Mouse (Mus musculus) CD4-positive, CD25-positive, alpha-beta regulatory T cell, adult 2 months (primary cell): Measurements from ENCODE around the gene Abca14.

Experiments
- DNase-seq: peaks from one replicate; pipeline ENCODE4 v3.0.0-alpha.2; 2012; ENCODE audit warnings: low read depth, low spot score

The Abca14 gene

DNA sequence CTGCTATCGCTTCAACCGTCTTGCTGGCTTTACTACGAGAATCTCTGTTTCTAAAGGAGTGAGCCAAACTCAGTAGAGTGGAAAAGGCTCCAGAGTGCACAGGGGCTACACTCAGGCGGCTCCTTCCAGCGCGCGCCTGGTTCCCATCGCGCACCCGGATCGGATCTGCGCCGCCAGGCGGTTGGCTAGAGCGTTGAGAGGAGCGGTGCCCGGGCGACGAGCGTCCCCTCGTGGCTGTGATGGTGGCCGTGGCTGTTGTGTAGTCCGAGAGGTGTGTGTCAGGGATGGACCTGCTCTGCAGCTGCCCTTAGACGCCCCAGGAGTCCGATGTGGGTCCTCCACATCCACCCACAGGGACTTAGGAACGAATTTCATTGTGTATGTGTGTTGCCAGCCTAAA is at the start of gene Abca14:
Gene Abca14, plus strand, starts transcription at position 173 of the 400 bp plus-strand sequence.
- peak; percentile 45 for DNase-seq

GRCm38 (mm10) chr7:120156841-120157409 is 46.8 kb upstream of the Abca14 start:
- no peak for DNase-seq

DNA sequence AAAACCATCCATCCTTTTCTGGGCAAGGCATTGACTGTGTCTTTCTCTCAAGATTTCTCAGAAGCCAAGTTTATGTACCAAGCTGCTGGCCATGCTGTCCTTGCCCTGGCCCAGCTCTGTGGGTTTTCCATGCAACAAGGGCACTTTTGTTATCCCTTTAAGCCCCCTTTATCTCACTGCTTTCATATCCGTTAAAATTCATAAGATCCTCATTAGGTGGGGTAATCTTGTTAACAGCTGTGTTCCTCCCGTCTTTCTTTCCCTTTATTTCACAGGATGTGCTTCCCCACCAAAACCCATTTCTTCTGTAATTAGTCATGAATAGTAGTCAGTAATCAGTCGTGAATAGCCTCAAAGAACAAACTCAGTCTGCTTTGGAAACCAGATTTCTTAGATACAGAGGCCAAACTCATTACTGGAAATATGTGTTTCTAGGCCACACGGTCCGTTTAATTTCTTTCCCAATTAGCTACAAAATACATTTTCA is 46.1 kb upstream of the Abca14 start:
- no peak for DNase-seq

DNA sequence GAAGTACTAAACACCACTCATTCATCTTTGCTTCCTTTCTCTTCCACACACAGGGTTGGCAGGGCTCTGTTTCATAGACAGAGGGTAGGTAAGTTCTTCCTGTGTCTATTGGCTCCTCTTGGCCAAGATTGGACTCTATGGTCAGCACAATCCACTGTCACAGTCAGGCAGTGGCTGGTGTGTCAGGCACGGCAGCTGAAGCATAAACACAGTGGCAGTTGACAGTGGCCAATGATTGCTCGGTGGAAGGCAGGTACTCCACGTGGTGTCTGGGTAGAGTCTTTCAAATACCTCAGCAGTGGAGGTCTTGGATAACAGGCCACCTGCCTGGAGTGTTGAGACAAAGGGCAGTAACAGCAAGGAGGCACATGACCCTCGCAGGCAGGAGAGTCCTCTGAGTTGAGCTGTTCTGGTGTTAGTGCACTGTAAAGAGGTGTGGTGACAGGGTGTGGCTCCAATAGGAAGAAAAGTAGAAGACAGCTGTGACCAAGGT is 45.6 kb upstream of the Abca14 start:
- no peak for DNase-seq

DNA sequence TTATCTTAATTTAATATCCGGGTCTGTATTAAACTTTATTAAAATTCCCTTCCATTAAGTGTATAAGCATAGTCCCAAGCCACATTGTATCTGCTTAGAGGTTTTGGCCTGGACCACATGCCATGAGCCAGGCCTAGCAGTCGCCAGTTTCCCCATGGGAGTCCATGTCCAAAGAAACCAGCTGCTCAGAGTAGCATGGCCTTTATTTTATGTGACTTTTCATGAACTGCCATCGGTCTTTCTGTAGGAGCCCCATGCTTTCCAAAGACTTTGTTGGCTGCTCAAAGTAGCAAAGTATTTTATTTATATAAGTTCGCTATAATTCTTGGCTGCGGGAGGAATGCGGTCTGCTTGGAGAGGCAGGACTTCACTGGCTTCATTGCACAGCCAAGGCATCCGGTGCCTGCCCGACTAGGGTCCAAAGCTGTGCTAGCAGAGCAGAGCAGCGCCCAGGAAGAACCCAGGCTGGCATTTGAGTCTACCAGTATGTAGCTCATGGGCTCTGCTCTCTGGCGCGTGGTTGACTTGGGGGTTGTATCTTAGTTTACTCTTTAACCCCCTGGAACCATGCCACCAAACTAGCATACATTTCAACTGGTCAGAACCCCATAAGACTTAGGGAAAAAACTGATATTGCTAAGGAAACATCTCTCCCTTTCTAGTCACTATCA is 40.0 kb upstream of the Abca14 start:
- no peak for DNase-seq

GRCm38 (mm10) chr7:120172188-120172700 is 31.5 kb upstream of the Abca14 start:
- DNase-seq: no peak

GRCm38 (mm10) chr7:120173603-120174244 is 30.0 kb upstream of the Abca14 start, which contains the start of gene Anks4b:
Anks4b (plus strand) TSS chr7:120173858.
- no peak for DNase-seq

- DNase-seq: no peak
Observed at GRCm38 (mm10) chr7:120174723-120175504, 28.8 kb upstream of the Abca14 start.

GRCm38 (mm10) chr7:120177611-120178010 is 26.1 kb upstream of the Abca14 start:
- no peak for DNase-seq

GRCm38 (mm10) chr7:120178935-120179334 is 24.8 kb upstream of the Abca14 start:
- no peak for DNase-seq

DNA sequence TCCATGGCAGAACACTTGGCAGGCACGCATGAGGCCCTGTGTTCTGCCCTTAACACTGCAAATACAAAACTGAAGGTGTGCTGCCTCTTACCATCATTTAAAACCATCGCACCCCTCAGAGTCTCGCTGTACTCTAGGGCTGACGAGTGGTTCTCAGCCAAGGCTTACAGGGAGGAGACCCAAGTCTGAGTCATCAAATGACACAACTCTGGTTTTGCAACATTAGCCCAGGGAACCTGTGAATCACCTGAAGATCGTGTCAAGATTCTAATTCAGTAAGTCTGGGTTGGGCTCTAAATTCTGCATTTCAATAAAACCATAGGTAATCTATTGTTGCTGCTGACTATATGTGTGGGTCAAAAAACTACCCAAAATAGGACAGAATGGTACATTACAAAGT is 23.2 kb upstream of the Abca14 start:
- no peak for DNase-seq

DNA sequence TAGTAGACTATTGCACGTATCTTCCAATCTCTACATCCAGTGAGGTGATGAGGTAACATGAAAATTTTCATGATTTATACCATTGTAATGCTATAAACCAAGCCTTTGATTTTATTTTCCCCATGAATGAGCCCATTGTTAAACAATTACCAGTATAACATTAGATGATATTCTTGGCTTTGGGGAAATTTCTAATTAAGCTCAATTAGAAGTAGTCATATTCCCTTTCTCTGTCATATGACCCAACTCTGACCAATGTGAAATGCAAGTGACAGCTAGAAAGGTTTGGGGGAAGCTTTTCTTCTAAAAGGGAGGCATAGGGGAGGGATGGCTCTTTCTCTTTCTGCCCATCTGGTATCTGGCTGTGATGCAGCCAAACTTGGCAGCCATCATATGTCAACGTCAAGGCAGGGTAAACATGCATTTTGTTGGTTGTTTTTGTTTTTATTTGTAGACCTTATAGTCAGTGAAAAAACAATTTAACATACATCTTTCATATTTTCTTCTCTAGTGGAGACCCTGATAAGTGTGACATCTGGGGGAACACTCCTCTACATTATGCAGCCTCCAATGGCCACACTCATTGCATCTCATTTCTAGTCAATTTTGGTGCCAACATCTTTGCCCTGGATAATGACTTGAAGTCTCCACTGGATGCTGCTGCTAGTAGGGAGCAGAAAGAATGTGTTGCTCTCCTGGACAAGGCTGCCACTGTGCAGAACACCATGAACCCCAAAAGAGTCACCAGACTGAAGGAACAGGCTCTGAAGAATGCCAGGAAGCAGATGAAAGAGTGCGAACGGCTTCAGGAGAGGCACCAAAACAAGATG is 22.1 kb upstream of the Abca14 start:
- no peak for DNase-seq

DNA sequence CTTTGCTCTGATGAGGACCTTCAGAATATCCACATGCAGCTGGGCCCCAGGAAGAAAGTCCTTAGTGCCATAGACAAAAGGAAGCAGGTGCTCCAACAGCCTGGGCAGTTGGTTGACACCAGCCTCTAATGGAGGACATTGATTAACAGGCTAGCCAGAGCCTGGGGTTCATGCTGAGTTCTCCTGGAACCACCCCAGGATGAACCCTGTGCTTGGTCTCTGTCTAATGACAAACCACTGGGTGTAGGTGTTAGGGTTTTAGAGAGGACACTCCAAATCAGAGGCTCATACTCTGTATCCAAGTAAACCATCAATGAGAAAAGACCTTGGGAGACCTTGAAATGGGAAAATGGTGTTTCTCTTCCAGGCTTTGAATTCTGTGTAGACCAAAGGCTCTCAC is 20.9 kb upstream of the Abca14 start:
- no peak for DNase-seq

- DNase-seq: no peak
Observed at GRCm38 (mm10) chr7:120188946-120189345, 14.8 kb upstream of the Abca14 start.

DNA sequence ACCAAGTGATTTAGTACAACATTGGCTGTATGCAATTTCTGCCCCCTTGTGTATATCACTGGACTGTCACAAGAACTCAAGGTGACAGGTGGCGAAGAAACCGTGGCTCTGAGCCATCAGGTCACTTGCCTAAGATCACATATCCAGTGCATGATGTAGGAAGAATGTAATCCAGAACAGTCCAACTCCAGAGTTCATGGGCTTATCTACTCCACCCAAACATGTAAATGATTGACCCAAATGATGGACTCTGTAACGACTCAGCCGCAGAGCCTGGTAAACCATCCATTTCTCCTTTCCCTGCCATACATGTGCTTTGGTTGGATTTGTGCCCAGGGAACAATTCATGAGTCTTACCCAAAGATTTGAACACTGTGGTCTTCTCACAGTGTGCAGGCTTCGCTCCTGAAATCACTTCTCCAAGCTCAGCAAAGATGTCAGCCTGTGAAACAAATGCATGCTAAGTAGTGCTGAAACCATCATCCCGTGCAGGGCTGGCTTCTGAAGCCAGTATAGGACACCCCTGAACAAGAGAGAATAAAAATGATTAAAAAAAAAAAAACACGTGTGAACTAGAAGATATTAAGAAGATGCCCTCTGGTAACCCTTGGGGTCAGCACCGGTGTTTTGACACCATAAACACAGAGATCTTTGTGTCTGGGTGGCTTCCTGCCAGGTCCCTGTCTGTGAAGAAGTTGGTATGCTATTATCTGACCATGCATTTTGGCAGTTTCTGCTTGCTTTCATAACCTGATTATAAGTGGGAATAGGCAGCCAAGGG is 14.2 kb upstream of the Abca14 start:
- DNase-seq: no peak

- no peak for DNase-seq
Observed at GRCm38 (mm10) chr7:120190150-120190665, 13.6 kb upstream of the Abca14 start.

DNA sequence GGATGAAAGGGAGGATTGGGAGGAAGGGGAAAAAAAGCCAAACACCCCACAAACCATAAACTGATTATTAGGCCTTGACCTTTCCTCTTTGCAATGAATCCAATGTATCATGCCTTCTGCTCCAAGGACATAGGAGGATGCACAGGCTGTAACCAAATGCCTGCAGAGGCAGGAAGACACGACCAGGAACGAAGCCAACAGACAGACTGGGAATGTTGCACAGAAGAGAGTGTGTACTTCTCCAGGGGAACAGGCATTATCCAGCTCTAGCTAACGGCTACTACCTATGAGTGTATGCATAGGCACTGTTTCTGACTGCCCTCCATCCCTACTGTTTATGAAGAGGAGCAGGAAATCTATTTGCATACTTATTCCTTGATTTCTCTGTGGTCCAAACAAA is 11.6 kb upstream of the Abca14 start:
- no peak for DNase-seq

- no peak for DNase-seq
Observed at GRCm38 (mm10) chr7:120192816-120193215, 10.9 kb upstream of the Abca14 start.

DNA sequence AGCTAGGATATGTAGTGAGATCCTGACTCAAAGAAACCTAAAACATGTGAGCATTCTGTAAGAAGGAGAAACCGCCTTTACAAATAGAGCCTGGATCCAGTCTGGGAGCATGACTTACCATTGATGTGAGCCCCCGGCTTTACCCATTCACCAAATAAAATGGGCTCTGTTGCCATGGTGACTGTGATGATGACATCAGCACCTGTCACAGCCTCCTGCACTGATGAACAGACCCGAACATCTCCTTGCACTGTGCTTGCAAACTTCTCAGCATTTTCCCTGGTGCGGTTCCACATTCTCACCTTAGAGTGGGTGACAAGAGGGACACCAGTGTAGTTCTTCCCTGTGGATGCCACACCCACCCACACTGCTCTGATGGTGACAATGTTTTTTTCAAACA is 8.6 kb upstream of the Abca14 start:
- no peak for DNase-seq

DNA sequence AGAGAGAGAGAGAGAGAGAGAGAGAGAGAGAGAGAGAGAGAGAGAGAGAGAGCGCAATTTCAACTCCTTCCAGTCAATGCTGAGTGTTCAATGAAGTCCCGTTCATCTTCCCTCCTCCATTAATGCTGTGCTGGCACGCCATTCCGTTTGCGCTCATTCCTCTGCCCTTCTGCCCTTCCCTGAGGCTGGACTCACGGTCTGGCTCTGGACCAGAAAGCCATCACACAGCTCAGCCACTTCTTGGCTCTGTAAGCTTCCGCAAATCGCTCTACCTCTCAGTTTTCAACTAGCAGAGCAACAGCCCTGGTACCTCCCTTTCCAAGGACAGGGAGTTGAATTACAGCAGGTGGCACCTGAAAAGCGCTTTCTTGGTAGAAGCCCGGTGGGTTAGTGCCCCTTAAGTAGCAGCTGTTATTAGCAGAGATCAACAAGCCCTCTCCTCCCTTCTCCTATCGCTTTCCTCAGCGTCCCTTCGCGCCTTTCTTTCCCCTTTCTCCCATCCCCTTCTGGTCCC is 2.5 kb upstream of the Abca14 start:
- no peak for DNase-seq
